Mouse (Mus musculus) neural tube, embryonic 14.5 days (tissue): ENCODE data around the gene Myrip. TPM values are rescaled to one million over a fixed set of nuclear protein-coding genes. Genes with fewer than 3 reads are reported as not detected.

ENCODE experiments used
- ATAC-seq: fragments of 200-750 bp; cut with Nextera tagmentation; 2 replicates; pipeline ENCODE4 v1.8.0; 2017; ENCODE audit warnings: low read depth, mild to moderate bottlenecking, moderate TSS enrichment, moderate library complexity
- H3K27ac ChIP-seq: fragments of 300-500 bp; sonication (generic); 2 replicates; pipeline ENCODE4 v1.5.1; 2014; ENCODE audit warnings: low read depth, mild to moderate bottlenecking, control low read depth, low read length, moderate library complexity, mixed read lengths
- H3K27me3 ChIP-seq: fragments of 300-500 bp; sonication (generic); 2 replicates; pipeline ENCODE4 v1.6.1; 2014; ENCODE audit warnings: low read length; ENCODE audit not compliant: control insufficient read depth, insufficient read depth
- H3K36me3 ChIP-seq: fragments of 300-500 bp; sonication (generic); 2 replicates; pipeline ENCODE4 v1.6.1; 2014; ENCODE audit warnings: low read length, mixed read lengths; ENCODE audit not compliant: control insufficient read depth, insufficient read depth
- H3K4me1 ChIP-seq: fragments of 300-500 bp; sonication (generic); 2 replicates; pipeline ENCODE4 v1.6.1; 2014; ENCODE audit warnings: low read length; ENCODE audit not compliant: control insufficient read depth, insufficient read depth
- H3K4me2 ChIP-seq: fragments of 300-500 bp; sonication (generic); 2 replicates; pipeline ENCODE4 v1.6.1; 2014; ENCODE audit warnings: mild to moderate bottlenecking, low read depth, low read length, control low read depth
- H3K4me3 ChIP-seq: fragments of 300-500 bp; sonication (generic); 2 replicates; pipeline ENCODE4 v1.5.1; 2014; ENCODE audit warnings: low read depth, low read length, control low read depth, mixed read lengths
- H3K9ac ChIP-seq: fragments of 300-500 bp; sonication (generic); replicated peaks from 2 replicates; pipeline ENCODE4 v1.6.1; 2014; ENCODE audit warnings: low read depth, mild to moderate bottlenecking, control low read depth, low read length, mixed read lengths
- H3K9me3 ChIP-seq: fragments of 300-500 bp; sonication (generic); 2 replicates; pipeline ENCODE4 v1.6.1; 2016; ENCODE audit warnings: low read length; ENCODE audit not compliant: control insufficient read depth
- WGBS: fragments of 180-500 bp; shearing (Covaris S2); extraction: QIAGEN DNeasy Blood & Tissue Kit; methylation state at CpG from one replicate; pipeline ENCODE4 v1.1.7; 2014; 5-methylcytosine and 5-hydroxymethylcytosine counted together
- polyA plus RNA-seq: library from polyadenylated mRNA; unstranded; fragments of >200 nt; fragmentation: Nextera tagmentation; extraction: Ambion mirVana; gene quantifications from 2 replicates; pipeline ENCODE4 v1.2.1, GENCODE M21; 2014

Myrip gene
- polyA plus RNA-seq, 1 experiment from 2014 or later, result 6.3 TPM

DNA sequence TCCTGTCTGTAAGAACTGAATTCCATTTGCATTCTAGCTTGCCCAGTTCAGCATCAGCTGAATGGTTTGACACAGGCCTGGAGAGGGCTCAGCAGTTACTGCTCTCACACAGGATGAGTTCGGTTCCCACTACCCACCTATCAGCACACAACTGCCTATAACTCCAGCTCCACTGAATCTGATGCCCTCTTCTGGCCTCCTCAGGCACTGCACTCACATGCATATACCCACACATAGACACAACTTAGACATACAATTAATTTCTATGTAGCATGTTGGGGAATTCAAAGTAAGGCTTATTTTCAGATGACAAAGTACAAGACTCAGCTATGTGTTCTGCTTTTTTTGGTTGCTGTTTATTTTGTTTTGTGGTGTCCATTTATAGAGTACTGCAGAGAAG lies 137.0 kb downstream of the Myrip start:
- Histone ChIP-seq H3K9me3 (no peaks in the 10 kb centered on the region), H3K36me3 (no peaks in the 10 kb centered on the region), H3K27me3 (no peaks in the 10 kb centered on the region), H3K27ac (no peak overlapping the region), H3K4me3 (no peak overlapping the region), H3K4me1 (no peaks in the 10 kb centered on the region), H3K9ac (no peak overlapping the region), H3K4me2 (no peak overlapping the region)
- WGBS, result 100% methylated on average over 1 of the region's 1 CpGs
- no peak for ATAC-seq

DNA sequence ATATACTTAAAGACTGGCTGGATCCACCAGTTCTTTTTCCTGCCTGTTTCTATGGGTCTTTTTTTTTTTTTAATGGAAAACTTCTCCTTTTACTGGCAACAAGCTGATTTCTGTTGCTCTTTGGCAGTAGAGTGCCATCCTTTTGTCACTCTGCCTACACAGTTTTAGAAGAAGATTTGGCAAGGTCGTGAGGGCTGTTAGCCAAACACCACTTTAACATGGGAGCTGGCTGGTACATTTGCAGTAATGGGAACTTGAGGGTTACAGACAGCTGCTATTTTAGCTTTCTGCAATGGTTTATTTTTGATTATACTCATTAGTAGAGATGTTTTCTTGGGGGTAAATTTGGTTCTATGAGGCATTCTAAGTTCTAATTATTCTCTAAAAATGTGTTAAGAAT lies 137.5 kb downstream of the Myrip start:
- no peak overlapping the region for H3K4me3 ChIP-seq
- WGBS, result 82% methylated on average over 1 of the region's 1 CpGs
- H3K27ac ChIP-seq, result no peak overlapping the region
- H3K9ac ChIP-seq, result no peak overlapping the region
- no peaks in the 10 kb centered on the region for H3K4me1 ChIP-seq
- no peak for ATAC-seq
- no peaks in the 10 kb centered on the region for H3K36me3 ChIP-seq
- H3K27me3 ChIP-seq, result no peaks in the 10 kb centered on the region
- H3K9me3 ChIP-seq, result no peaks in the 10 kb centered on the region
- no peak overlapping the region for H3K4me2 ChIP-seq

DNA sequence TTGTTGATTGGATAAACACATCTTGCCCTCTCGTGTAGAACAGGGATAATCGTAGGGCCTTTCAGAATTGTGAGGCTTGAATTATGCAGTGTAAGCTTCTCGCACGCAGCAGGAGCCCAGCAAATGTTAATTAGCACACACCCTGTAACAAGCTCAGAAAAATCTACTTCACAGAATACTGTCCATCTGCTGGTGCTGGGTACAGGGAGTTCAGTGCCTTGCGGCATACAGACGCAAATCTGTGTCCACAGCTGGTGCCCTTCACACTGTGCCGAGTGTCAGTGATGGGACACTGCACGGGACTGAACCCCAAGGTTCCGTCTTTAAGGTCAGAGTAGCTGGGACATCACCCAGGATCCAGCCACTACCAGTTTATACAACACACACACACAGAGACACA lies 143.3 kb downstream of the Myrip start:
- ATAC-seq, result no peak
- no peaks in the 10 kb centered on the region for H3K9me3 ChIP-seq
- H3K4me2 ChIP-seq, result no peak overlapping the region
- no peaks in the 10 kb centered on the region for H3K27me3 ChIP-seq
- H3K4me3 ChIP-seq, result no peak overlapping the region
- H3K27ac ChIP-seq, result no peak overlapping the region
- H3K36me3 ChIP-seq, result no peaks in the 10 kb centered on the region
- no peaks in the 10 kb centered on the region for H3K4me1 ChIP-seq
- 64% methylated on average over 9 of the region's 9 CpGs for WGBS
- H3K9ac ChIP-seq, result no peak overlapping the region

DNA sequence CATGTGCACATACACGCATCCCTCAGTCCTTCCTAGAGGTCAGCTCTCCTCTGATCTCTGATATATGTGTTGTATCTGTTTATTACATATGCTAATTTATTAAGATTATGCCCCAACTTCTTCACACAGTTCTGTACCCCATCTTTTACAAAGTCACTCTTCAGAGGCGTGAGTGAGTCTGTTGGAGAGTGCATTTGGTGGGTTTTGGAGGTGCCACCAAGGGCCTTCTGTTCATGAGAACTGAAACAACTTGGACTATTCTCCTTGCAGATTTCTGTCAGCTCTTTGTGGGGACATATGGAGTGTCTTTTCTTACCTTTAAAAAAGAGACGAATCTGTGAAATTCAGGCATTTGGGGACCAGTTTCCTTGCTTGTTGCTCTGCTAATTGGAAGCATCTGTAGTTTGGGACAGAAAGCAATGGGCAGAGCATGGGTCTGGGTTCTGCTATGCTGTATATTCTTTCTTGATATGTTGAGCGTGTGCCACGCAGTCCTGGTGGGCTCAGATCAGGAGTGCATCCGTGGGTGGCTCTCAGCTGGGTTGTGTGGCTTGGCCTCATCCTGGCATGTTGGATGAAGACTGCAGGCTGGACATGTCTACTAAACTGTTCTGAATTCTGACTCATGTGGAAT lies 148.5 kb downstream of the Myrip start:
- Histone ChIP-seq H3K9me3 (no peaks in the 10 kb centered on the region), H3K27me3 (no peaks in the 10 kb centered on the region), H3K9ac (no peak overlapping the region), H3K4me1 (no peaks in the 10 kb centered on the region), H3K27ac (no peak overlapping the region), H3K4me2 (no peak overlapping the region), H3K36me3 (no peaks in the 10 kb centered on the region), H3K4me3 (no peak overlapping the region)
- no peak for ATAC-seq
- WGBS, result 90% methylated on average over 6 of the region's 6 CpGs

DNA sequence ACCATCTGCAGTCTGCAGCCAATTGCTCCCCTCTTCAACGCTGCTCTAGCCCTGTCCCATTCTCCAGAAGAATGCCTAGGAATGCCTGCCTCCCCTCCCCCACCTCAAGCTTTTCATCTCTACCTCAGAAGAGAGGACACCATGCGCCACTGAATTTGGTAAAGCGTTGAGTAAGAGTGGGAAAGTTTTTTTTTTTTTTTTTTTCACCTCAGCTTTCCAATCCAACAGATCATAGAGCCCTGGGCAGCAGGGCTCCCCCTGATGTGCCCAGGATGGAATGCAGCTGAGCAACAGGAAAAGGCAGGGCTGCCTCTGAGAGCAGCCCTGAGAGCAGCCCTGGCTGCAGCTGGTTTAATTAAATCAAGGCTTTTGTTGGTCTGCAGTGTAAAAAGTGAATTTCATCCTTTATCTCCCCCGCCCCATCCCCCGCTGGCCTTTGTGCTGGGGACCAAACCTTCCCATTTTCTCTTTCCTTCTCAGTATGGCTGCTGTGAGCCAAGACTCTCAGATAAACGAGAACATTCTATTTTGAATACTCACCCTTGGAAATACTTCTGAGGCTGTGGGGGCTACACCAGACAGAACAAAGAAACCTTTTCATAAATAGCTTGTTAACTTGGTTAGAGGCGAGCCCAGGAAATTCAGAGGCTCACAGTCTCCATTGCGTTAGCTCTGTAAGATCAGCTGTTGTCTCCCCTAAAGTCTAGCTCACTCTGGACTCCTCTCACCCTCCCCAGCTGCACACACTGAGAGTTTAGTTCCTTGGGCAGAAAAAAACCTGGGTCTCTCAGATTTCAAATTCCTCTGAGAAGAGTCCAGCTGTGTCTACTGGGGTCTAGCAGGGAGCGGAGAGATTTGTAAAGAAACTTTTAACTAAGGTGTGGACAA lies 154.7 kb downstream of the Myrip start:
- H3K4me2 ChIP-seq, result no peak overlapping the region
- H3K9ac ChIP-seq, result no peak overlapping the region
- no peaks in the 10 kb centered on the region for H3K4me1 ChIP-seq
- no peaks in the 10 kb centered on the region for H3K36me3 ChIP-seq
- no peaks in the 10 kb centered on the region for H3K27me3 ChIP-seq
- H3K9me3 ChIP-seq, result no peaks in the 10 kb centered on the region
- ATAC-seq, result peak; percentile 56; the same call in 1 of the 2 replicates
- H3K4me3 ChIP-seq, result no peak overlapping the region
- whole genome bisulfite sequencing, result 24% methylated on average over 9 of the region's 9 CpGs
- no peak overlapping the region for H3K27ac ChIP-seq

DNA sequence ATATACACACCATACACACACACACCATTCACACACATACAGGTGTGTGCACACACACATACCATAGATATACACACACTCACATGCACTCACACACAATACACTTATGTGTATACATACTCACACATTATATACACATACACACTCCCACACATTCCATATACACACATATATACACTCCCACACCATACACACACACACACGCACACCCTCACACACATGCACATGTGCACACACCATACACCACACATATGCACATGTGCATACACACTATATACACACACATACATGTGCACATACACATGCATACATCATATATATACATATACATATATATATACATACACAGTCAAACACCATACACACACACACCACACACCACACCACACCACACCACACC lies 169.1 kb downstream of the Myrip start:
- Histone ChIP-seq H3K9ac (no peak overlapping the region), H3K4me3 (no peak overlapping the region), H3K4me2 (no peak overlapping the region), H3K9me3 (no peaks in the 10 kb centered on the region), H3K4me1 (no peaks in the 10 kb centered on the region), H3K27me3 (no peaks in the 10 kb centered on the region), H3K27ac (no peak overlapping the region), H3K36me3 (no peaks in the 10 kb centered on the region)
- no peak for ATAC-seq
- 91% methylated on average over 1 of the region's 1 CpGs for WGBS

DNA sequence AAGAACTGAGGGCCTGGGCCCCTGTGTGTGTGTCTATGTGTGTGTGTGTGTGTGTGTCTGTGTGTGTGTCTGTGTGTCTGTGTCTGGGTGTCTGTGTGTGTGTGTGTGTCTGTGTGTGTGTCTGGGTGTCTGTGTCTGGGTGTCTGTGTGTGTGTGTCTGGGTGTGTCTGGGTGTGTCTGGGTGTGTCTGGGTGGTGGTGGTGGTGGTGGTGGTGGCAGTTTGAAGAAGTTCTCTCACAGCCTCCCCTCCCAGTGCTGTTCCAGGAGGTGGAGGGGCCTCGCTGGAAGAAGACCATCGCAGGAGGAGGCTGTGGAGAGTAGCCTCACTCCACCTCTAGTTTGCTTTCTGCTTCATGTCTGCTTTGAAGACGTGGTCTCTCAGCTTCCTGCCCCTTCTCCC lies 180.3 kb downstream of the Myrip start:
- H3K27me3 ChIP-seq, result no peaks in the 10 kb centered on the region

DNA sequence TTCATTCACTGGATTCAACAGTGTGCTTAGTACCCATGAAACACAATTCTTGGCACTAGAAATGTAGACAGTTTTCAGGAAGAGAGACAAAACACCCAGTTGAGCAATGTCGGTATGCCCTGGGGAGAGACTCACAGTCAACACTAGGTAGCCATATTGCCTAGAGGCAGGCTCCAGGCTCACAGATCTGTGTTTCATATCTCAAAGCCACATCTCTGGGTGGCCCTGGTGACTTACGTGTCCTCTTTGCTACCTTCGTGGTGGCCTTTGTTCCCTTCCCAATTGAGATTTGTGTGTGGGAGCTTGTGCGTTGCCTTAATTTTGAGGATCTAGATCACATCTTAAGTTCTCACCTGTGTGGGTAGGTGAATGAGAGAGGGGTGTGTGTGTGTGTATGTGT lies 181.1 kb downstream of the Myrip start:
- H3K9me3 ChIP-seq, result no peaks in the 10 kb centered on the region
- 96% methylated on average over 4 of the region's 4 CpGs for WGBS
- H3K4me3 ChIP-seq, result no peak overlapping the region
- no peak overlapping the region for H3K27ac ChIP-seq
- no peak overlapping the region for H3K9ac ChIP-seq
- no peaks in the 10 kb centered on the region for H3K36me3 ChIP-seq
- H3K27me3 ChIP-seq, result no peaks in the 10 kb centered on the region
- H3K4me1 ChIP-seq, result no peaks in the 10 kb centered on the region
- no peak for ATAC-seq
- no peak overlapping the region for H3K4me2 ChIP-seq

More for the DNA sequence above, 180.3 kb downstream of the Myrip start:
- no peaks in the 10 kb centered on the region for H3K9me3 ChIP-seq
- H3K4me1 ChIP-seq, result no peaks in the 10 kb centered on the region
- no peak overlapping the region for H3K27ac ChIP-seq
- WGBS, result 91% methylated on average over 3 of the region's 3 CpGs
- H3K36me3 ChIP-seq, result no peaks in the 10 kb centered on the region
- no peak overlapping the region for H3K4me2 ChIP-seq
- no peak overlapping the region for H3K4me3 ChIP-seq
- ATAC-seq, result no peak
- no peak overlapping the region for H3K9ac ChIP-seq

DNA sequence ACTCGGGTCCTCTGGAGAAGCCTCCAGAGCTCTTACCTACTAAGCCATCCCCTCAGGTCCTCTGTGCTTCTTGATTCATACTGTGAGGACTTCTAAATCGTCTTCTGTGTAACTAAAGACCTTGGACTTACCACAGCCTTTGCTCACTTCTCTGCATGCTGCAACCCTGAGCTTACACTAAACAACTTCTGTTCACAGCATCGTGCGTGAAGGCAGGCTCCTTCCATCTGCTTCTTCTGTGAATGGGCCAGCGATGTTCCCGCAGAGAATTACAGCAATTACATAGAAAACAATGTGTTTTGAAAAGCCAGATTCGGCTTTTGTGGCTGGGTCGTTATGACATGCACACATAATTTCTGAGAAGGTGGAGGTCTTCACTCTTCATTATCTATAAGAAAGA lies 181.8 kb downstream of the Myrip start:
- 63% methylated on average over 8 of the region's 8 CpGs for WGBS
- Histone ChIP-seq H3K9me3 (no peaks in the 10 kb centered on the region), H3K4me3 (no peak overlapping the region), H3K27me3 (no peaks in the 10 kb centered on the region), H3K27ac (no peak overlapping the region), H3K4me2 (no peak overlapping the region), H3K9ac (no peak overlapping the region), H3K36me3 (no peaks in the 10 kb centered on the region), H3K4me1 (no peaks in the 10 kb centered on the region)
- ATAC-seq, result no peak
